Mouse (Mus musculus): Measurements from ENCODE around the gene Chrna4. TPM values are rescaled to one million over a fixed set of nuclear protein-coding genes. Genes with fewer than 3 reads are reported as not detected.

Chrna4 gene
- polyA plus RNA-seq, 1 experiment from 2014 or later, result 0.33 TPM

DNA sequence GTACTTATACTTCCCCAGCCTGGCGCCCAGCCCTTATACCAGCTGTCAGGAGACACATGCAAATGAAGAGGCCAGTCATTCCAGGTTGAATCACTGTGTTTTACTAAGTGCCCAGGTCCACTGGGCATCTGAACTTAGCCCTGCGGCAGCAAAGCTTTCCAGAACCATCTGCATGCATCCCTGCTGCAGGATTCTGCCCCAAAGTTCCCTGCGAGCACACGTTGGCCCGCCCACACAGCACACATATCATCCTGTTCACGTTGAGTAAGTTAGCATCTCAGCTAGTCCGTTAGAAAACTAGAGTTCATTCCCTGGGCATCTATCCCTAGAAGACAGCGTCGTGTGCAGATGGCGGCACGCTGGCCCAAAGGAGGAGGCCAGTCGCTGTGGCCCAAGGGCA, 32.2 kb upstream of the Chrna4 start:
- ATAC-seq, result no peak
- no peak overlapping the region for H3K9ac ChIP-seq (ENCODE audit: low read depth, low read length)
- no peaks in the 10 kb centered on the region for H3K4me1 ChIP-seq (replicated peaks; ENCODE audit: control insufficient read depth, insufficient read depth, low read length)
- no peaks in the 10 kb centered on the region for H3K27me3 ChIP-seq (replicated peaks; ENCODE audit: control insufficient read depth, insufficient read depth, low read length)
- no peaks in the 10 kb centered on the region for H3K9me3 ChIP-seq (ENCODE audit: control insufficient read depth)
- no peak overlapping the region for H3K4me2 ChIP-seq (replicated peaks; ENCODE audit: low read depth)
- H3K27ac ChIP-seq (ENCODE audit: low read depth, low read length), result no peak overlapping the region
- H3K36me3 ChIP-seq (ENCODE audit: control insufficient read depth, insufficient read depth), result no peaks in the 10 kb centered on the region
- 83% methylated on average over 12 of the region's 12 CpGs for whole genome bisulfite sequencing
- no peak overlapping the region for H3K4me3 ChIP-seq (ENCODE audit: low read depth, low read length)
- TF ChIP-seq CTCF (IDR thresholded peaks at IDR 0.05; ENCODE audit: low read depth), result no peak

DNA sequence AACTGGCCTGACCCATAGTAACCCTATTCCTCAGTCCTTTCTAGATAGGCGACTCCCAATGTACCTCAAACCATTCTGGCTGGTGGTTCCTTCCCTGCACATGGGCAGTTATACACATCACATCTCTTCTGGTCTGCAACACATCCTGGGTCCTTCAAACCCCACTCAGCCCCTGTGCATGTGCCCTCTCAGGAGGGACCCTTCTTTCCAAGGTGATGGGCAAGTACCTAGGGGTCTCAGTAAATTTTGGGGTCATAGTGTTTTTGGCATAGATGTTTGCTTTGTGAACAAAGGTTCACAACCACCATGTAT, 29.0 kb upstream of the Chrna4 start:
- H3K27me3 ChIP-seq (replicated peaks; ENCODE audit: control insufficient read depth, insufficient read depth, low read length), result no peaks in the 10 kb centered on the region
- H3K4me3 ChIP-seq (ENCODE audit: low read depth, low read length), result no peak overlapping the region
- no peak overlapping the region for H3K4me2 ChIP-seq (replicated peaks; ENCODE audit: low read depth)
- H3K27ac ChIP-seq (ENCODE audit: low read depth, low read length), result no peak overlapping the region
- H3K36me3 ChIP-seq (ENCODE audit: control insufficient read depth, insufficient read depth), result no peaks in the 10 kb centered on the region
- WGBS, result 0% methylated on average over 1 of the region's 1 CpGs
- H3K9me3 ChIP-seq (ENCODE audit: control insufficient read depth), result no peaks in the 10 kb centered on the region
- TF ChIP-seq CTCF (IDR thresholded peaks at IDR 0.05; ENCODE audit: low read depth), result no peak
- H3K4me1 ChIP-seq (replicated peaks; ENCODE audit: control insufficient read depth, insufficient read depth, low read length), result no peaks in the 10 kb centered on the region
- no peak overlapping the region for H3K9ac ChIP-seq (ENCODE audit: low read depth, low read length)
- no peak for ATAC-seq

DNA sequence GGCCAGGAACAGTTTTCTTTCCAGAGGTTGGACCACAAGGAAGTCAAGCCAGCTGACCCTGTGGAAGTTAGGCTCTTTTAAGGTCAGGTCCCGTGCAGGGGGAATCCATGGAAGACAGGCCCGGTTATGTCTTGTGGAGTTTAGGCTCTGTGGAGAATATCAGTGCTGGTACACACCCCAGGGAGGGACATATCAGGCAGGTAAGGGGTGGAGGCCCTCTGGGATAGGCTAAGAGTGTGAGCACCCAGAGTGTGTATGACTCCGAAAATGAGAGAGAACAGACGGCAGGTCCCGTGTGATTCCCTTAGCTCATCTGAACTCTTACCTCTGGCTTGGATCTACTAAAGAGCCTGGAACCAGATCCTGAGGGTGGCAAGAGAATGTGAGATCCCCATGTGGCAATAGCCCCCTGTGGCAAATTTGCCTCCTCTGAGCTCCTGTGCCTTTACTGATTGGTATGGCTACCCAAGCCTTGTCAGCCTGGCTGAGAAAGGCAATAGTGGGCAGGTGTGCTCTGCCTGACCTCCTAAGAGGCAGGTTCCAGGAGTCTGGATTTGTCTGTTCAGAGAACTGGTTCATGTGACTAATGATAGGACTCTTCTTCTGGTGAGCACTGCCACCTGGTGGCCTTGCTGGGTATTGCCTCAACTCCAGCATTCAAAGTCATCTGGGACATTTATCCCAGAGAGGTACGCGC, 28.5 kb upstream of the Chrna4 start:
- H3K4me1 ChIP-seq (replicated peaks; ENCODE audit: control insufficient read depth, insufficient read depth, low read length), result no peaks in the 10 kb centered on the region
- no peak overlapping the region for H3K9ac ChIP-seq (ENCODE audit: low read depth, low read length)
- no peaks in the 10 kb centered on the region for H3K36me3 ChIP-seq (ENCODE audit: control insufficient read depth, insufficient read depth)
- TF ChIP-seq CTCF (IDR thresholded peaks at IDR 0.05; ENCODE audit: low read depth), result peak; percentile 94
- no peak overlapping the region for H3K4me3 ChIP-seq (ENCODE audit: low read depth, low read length)
- WGBS, result 57% methylated on average over 7 of the region's 7 CpGs
- no peak overlapping the region for H3K27ac ChIP-seq (ENCODE audit: low read depth, low read length)
- H3K4me2 ChIP-seq (replicated peaks; ENCODE audit: low read depth), result no peak overlapping the region
- no peaks in the 10 kb centered on the region for H3K27me3 ChIP-seq (replicated peaks; ENCODE audit: control insufficient read depth, insufficient read depth, low read length)
- no peaks in the 10 kb centered on the region for H3K9me3 ChIP-seq (ENCODE audit: control insufficient read depth)
- ATAC-seq, result peak; percentile 50; the same call in 1 of the 2 replicates

DNA sequence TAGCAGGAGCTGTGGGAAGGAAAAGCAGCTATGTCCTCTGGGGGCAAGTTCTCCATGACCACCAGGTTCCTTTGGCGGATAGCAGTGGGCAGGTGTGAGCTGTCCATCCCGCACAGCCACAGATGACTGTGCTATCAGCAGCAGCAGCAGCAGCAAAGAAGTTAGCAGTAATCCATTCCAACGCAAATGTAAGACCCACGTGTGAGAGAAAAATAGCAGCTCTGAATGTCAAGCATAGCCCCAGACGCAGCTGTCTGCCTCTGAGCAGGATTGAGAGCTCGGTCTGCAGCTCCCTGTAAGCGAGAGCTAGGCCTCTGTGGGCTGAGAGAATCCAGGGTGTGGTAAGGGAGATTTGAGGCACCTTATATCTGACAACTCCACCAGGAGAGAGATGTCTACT, 26.8 kb upstream of the Chrna4 start:
- no peak for TF ChIP-seq CTCF (IDR thresholded peaks at IDR 0.05; ENCODE audit: low read depth)
- ATAC-seq, result no peak
- no peak overlapping the region for H3K4me3 ChIP-seq (ENCODE audit: low read depth, low read length)
- 52% methylated on average over 7 of the region's 7 CpGs for WGBS
- H3K27ac ChIP-seq (ENCODE audit: low read depth, low read length), result no peak overlapping the region
- H3K4me2 ChIP-seq (replicated peaks; ENCODE audit: low read depth), result no peak overlapping the region
- H3K36me3 ChIP-seq (ENCODE audit: control insufficient read depth, insufficient read depth), result no peaks in the 10 kb centered on the region
- H3K4me1 ChIP-seq (replicated peaks; ENCODE audit: control insufficient read depth, insufficient read depth, low read length), result no peaks in the 10 kb centered on the region
- H3K27me3 ChIP-seq (replicated peaks; ENCODE audit: control insufficient read depth, insufficient read depth, low read length), result no peaks in the 10 kb centered on the region
- no peak overlapping the region for H3K9ac ChIP-seq (ENCODE audit: low read depth, low read length)
- no peaks in the 10 kb centered on the region for H3K9me3 ChIP-seq (ENCODE audit: control insufficient read depth)

DNA sequence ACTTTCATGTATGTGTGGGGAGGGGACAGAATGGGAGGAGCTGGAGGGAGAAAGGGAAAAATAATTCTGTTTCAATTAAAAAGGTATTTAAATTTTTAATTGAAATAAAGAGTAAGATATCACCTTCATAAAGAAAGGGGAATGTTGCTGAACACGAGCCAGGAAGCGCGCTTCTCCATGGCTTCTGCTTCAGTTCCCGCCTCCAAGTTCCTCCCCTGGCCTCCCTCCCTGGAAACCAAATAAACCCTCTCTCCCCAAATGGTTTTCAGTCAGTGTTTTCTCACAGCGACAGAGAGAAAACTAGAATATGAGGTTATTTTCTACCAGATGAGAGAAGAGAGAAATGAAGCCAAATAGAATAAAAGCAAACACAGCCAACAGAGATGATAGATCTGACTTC, 25.2 kb upstream of the Chrna4 start:
- H3K4me1 ChIP-seq (replicated peaks; ENCODE audit: control insufficient read depth, insufficient read depth, low read length), result no peaks in the 10 kb centered on the region
- WGBS, result 60% methylated on average over 5 of the region's 5 CpGs
- no peaks in the 10 kb centered on the region for H3K9me3 ChIP-seq (ENCODE audit: control insufficient read depth)
- H3K4me3 ChIP-seq (ENCODE audit: low read depth, low read length), result no peak overlapping the region
- no peak overlapping the region for H3K27ac ChIP-seq (ENCODE audit: low read depth, low read length)
- no peaks in the 10 kb centered on the region for H3K27me3 ChIP-seq (replicated peaks; ENCODE audit: control insufficient read depth, insufficient read depth, low read length)
- no peak overlapping the region for H3K4me2 ChIP-seq (replicated peaks; ENCODE audit: low read depth)
- H3K36me3 ChIP-seq (ENCODE audit: control insufficient read depth, insufficient read depth), result no peaks in the 10 kb centered on the region
- H3K9ac ChIP-seq (ENCODE audit: low read depth, low read length), result no peak overlapping the region
- TF ChIP-seq CTCF (IDR thresholded peaks at IDR 0.05; ENCODE audit: low read depth), result no peak
- ATAC-seq, result no peak

DNA sequence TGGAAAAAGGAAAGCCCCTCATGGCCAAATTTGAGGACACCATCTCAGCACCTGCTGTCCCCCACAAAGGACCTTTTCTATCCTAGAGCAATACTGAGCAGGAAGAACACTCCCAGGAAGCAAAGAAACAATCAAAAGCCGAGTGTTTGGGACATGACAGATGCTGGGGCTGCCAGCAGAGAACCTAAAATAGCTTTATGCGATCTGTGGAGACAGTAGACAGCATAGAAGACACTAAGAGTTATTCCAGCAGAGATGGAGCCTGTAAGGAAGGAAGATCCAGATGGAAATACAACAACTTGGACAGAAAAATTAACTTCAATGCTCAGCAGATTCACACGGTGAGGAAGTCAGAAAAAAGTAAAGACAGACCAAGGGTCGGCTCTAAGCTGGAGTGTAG, 22.5 kb upstream of the Chrna4 start:
- no peak for ATAC-seq
- H3K27ac ChIP-seq (ENCODE audit: low read depth, low read length), result no peak overlapping the region
- no peak overlapping the region for H3K4me3 ChIP-seq (ENCODE audit: low read depth, low read length)
- WGBS, result 32% methylated on average over 4 of the region's 4 CpGs
- no peaks in the 10 kb centered on the region for H3K27me3 ChIP-seq (replicated peaks; ENCODE audit: control insufficient read depth, insufficient read depth, low read length)
- H3K9ac ChIP-seq (ENCODE audit: low read depth, low read length), result no peak overlapping the region
- no peaks in the 10 kb centered on the region for H3K4me1 ChIP-seq (replicated peaks; ENCODE audit: control insufficient read depth, insufficient read depth, low read length)
- H3K9me3 ChIP-seq (ENCODE audit: control insufficient read depth), result no peaks in the 10 kb centered on the region
- no peak overlapping the region for H3K4me2 ChIP-seq (replicated peaks; ENCODE audit: low read depth)
- no peak for TF ChIP-seq CTCF (IDR thresholded peaks at IDR 0.05; ENCODE audit: low read depth)
- H3K36me3 ChIP-seq (ENCODE audit: control insufficient read depth, insufficient read depth), result no peaks in the 10 kb centered on the region

DNA sequence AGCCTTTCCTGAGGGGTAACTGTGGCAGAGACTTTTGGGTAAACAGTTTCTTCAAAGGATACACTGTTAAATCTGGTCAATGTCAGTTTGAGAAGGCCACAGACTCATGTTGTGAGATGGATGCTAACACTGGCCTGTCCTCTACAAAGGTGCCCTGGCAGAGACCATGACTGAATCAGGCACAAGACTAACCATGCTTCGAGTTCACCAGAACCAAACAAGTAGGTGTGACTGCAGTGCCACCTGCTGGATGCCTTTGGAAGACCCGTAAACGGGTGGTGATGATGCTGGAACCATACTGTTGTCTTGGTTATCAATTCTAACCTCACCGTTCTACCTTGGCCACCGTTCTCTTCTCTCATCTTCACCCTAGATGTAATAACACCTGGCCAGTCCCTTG, 16.8 kb upstream of the Chrna4 start:
- TF ChIP-seq CTCF (IDR thresholded peaks at IDR 0.05; ENCODE audit: low read depth), result peak; percentile 96
- no peak for ATAC-seq
- Histone ChIP-seq H3K27ac (ENCODE audit: low read depth, low read length) (no peak overlapping the region), H3K9ac (ENCODE audit: low read depth, low read length) (no peak overlapping the region), H3K27me3 (replicated peaks; ENCODE audit: control insufficient read depth, insufficient read depth, low read length) (no peaks in the 10 kb centered on the region), H3K4me2 (replicated peaks; ENCODE audit: low read depth) (no peak overlapping the region), H3K9me3 (ENCODE audit: control insufficient read depth) (no peaks in the 10 kb centered on the region), H3K4me3 (ENCODE audit: low read depth, low read length) (no peak overlapping the region), H3K36me3 (ENCODE audit: control insufficient read depth, insufficient read depth) (no peaks in the 10 kb centered on the region), H3K4me1 (replicated peaks; ENCODE audit: control insufficient read depth, insufficient read depth, low read length) (no peaks in the 10 kb centered on the region)
- 15% methylated on average over 5 of the region's 5 CpGs for WGBS

All from intestine, postnatal 0 days (tissue).